Mouse (Mus musculus) hindbrain, embryonic 11.5 days (tissue): Measurements from ENCODE around the gene Gnat1. TPM values are rescaled to one million over a fixed set of nuclear protein-coding genes. Genes with fewer than 3 reads are reported as not detected.

Source experiments
- ATAC-seq: fragments of 200-750 bp; cut with Nextera tagmentation; 2 replicates; pipeline ENCODE4 v1.8.0; 2017; ENCODE audit warnings: mild to moderate bottlenecking, moderate TSS enrichment, moderate library complexity; ENCODE audit not compliant: low FRiP score
- DNase-seq: peaks from one replicate; pipeline ENCODE4 v3.0.0-alpha.2; 2015; ENCODE audit warnings: low spot score
- H3K27ac ChIP-seq: fragments of 300-500 bp; sonication (generic); 2 replicates; pipeline ENCODE4 v1.5.1; 2014; ENCODE audit warnings: mild to moderate bottlenecking, low read depth, low read length
- H3K27me3 ChIP-seq: fragments of 300-500 bp; sonication (generic); 2 replicates; pipeline ENCODE4 v1.6.1; 2014; ENCODE audit warnings: mild to moderate bottlenecking, low read length, moderate library complexity, mixed read lengths; ENCODE audit not compliant: control insufficient read depth, insufficient read depth
- H3K36me3 ChIP-seq: fragments of 300-500 bp; sonication (generic); 2 replicates; pipeline ENCODE4 v1.6.1; 2014; ENCODE audit warnings: mild to moderate bottlenecking, low read length, moderate library complexity, mixed read lengths; ENCODE audit not compliant: control insufficient read depth, insufficient read depth
- H3K4me1 ChIP-seq: fragments of 300-500 bp; sonication (generic); replicated peaks from 2 replicates; pipeline ENCODE4 v1.6.1; 2014; ENCODE audit warnings: low read length, mixed read lengths; ENCODE audit not compliant: control insufficient read depth, insufficient read depth
- H3K4me2 ChIP-seq: fragments of 300-500 bp; sonication (generic); replicated peaks from 2 replicates; pipeline ENCODE4 v1.6.1; 2014; ENCODE audit warnings: mild to moderate bottlenecking, low read depth, low read length
- H3K4me3 ChIP-seq: fragments of 300-500 bp; sonication (generic); 2 replicates; pipeline ENCODE4 v1.5.1; 2014; ENCODE audit warnings: low read depth, low read length
- H3K9ac ChIP-seq: fragments of 300-500 bp; sonication (generic); 2 replicates; pipeline ENCODE4 v1.6.1; 2014; ENCODE audit warnings: low read depth, low read length
- H3K9me3 ChIP-seq: fragments of 300-500 bp; sonication (generic); 2 replicates; pipeline ENCODE4 v1.6.1; 2016; ENCODE audit warnings: low read length; ENCODE audit not compliant: control insufficient read depth
- WGBS: fragments of 180-500 bp; shearing (Covaris S2); extraction: QIAGEN DNeasy Blood & Tissue Kit; methylation state at CpG from one replicate; pipeline ENCODE4 v1.1.7; 2014; 5-methylcytosine and 5-hydroxymethylcytosine counted together
- polyA plus RNA-seq: library from polyadenylated mRNA; unstranded; fragments of >200 nt; fragmentation: Nextera tagmentation; extraction: Ambion mirVana; gene quantifications from 2 replicates; pipeline ENCODE4 v1.2.1, GENCODE M21; 2014

The Gnat1 gene
- 0.84 and 1.2 TPM in 2 replicates for polyA plus RNA-seq

- Histone ChIP-seq H3K27me3 (peaks cover 33% of the 10 kb centered on the region), H3K9ac (no peak within 1 kb of the TSS), H3K4me2 (no peak within 1 kb of the TSS), H3K36me3 (0 out of 2 replicates have a peak, but pooled peaks cover 3% of the 10 kb centered on the region), H3K4me3 (no peak within 1 kb of the TSS), H3K4me1 (peaks cover 10% of the 10 kb centered on the region), H3K9me3 (no peaks in the 10 kb centered on the region), H3K27ac (no peak within 1 kb of the TSS)
- ATAC-seq (no peak), DNase-seq (no peak)
- 43% methylated on average over 5 of the region's 5 CpGs for WGBS
Measured at GRCm38 (mm10) chr9:107679501-107679900, at the start of gene Gnat1. TSS of gene Gnat1 (minus strand) at chr9:107679712.

DNA sequence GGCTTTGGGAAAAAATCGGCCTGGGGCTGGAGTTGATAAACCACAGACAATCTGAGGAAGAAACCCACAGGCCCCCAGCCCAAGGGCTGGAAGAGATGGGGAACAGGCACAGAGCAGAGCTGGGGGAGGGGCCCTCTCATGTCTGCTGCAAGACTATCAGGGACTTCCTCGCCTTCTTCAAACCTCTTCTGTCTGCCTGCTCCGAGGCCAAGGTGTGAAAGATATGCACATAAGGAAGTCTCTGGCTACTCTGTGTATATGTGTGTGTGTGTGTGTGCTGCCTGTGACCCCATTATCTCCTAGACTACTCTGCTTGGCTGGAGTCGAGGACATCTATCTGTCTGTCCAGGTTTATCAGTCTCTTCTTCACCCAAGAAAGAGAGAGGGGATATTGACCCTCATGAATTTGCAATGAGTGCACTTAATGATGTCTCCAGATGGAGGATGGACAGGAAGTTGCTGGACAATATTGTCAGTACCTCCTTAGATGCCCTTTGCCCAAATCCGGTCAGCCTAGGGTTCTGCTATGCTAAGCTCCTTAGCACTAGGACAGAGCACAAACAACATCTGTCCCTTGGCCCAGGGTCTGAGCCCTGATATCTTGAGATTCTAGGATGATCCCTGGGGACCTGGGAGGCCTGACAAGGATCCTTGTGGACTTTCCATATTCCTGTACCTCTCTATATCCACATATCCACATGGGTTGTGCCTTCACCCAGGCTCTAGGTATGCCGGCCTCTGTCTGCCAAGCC is 49.6 kb upstream of the Gnat1 start:
- 72% methylated on average over 6 of the region's 6 CpGs for WGBS
- DNase-seq (no peak), ATAC-seq (no peak)
- 0 out of 2 replicates have a peak, but pooled peaks cover 2% of the 10 kb centered on the region for H3K4me1 ChIP-seq
- no peaks in the 10 kb centered on the region for H3K9me3 ChIP-seq
- no peaks in the 10 kb centered on the region for H3K36me3 ChIP-seq
- no peak overlapping the region for H3K4me2 ChIP-seq
- H3K9ac ChIP-seq: no peak overlapping the region
- H3K27me3 ChIP-seq: no peaks in the 10 kb centered on the region
- peak overlapping the region; percentile 19 for H3K27ac ChIP-seq
- no peak overlapping the region for H3K4me3 ChIP-seq

- ATAC-seq: no peak
- Histone ChIP-seq H3K9ac (no peak overlapping the region), H3K9me3 (no peaks in the 10 kb centered on the region), H3K27ac (no peak overlapping the region), H3K4me1 (peaks cover 12% of the 10 kb centered on the region), H3K27me3 (no peaks in the 10 kb centered on the region), H3K4me3 (no peak overlapping the region), H3K36me3 (no peaks in the 10 kb centered on the region), H3K4me2 (no peak overlapping the region)
- WGBS: 55% methylated on average over 3 of the region's 3 CpGs
- DNase-seq: no peak
Measured at GRCm38 (mm10) chr9:107727041-107727440, 47.5 kb upstream of the Gnat1 start.

- no peaks in the 10 kb centered on the region for H3K27me3 ChIP-seq
- H3K9ac ChIP-seq: no peak overlapping the region
- no peak overlapping the region for H3K27ac ChIP-seq
- H3K4me3 ChIP-seq: no peak overlapping the region
- no peaks in the 10 kb centered on the region for H3K36me3 ChIP-seq
- H3K4me1 ChIP-seq: peaks cover 12% of the 10 kb centered on the region
- H3K9me3 ChIP-seq: no peaks in the 10 kb centered on the region
- ATAC-seq (no peak), DNase-seq (no peak)
- 85% methylated on average over 1 of the region's 1 CpGs for WGBS
- no peak overlapping the region for H3K4me2 ChIP-seq
Measured at GRCm38 (mm10) chr9:107724796-107725195, 45.3 kb upstream of the Gnat1 start.

GRCm38 (mm10) chr9:107723794-107724531 is 44.5 kb upstream of the Gnat1 start:
- Histone ChIP-seq H3K36me3 (no peaks in the 10 kb centered on the region), H3K4me3 (no peak overlapping the region; the same call in 1 of the 2 replicates), H3K4me1 (peaks cover 12% of the 10 kb centered on the region), H3K9me3 (no peaks in the 10 kb centered on the region), H3K4me2 (peak overlapping the region; percentile 19), H3K27ac (peak overlapping the region; percentile 31; the same call in 1 of the 2 replicates), H3K9ac (no peak overlapping the region), H3K27me3 (no peaks in the 10 kb centered on the region)
- ATAC-seq (peak; percentile 38; the same call in 1 of the 2 replicates), DNase-seq (peak; percentile 51)
- 7% methylated on average over 11 of the region's 11 CpGs for WGBS

- Histone ChIP-seq H3K9ac (0 out of 2 replicates have a peak overlapping the region, but pooled peaks have one; percentile 2), H3K36me3 (no peaks in the 10 kb centered on the region), H3K9me3 (no peaks in the 10 kb centered on the region), H3K4me3 (no peak overlapping the region), H3K27ac (peak overlapping the region; percentile 31; the same call in 1 of the 2 replicates), H3K4me1 (peaks cover 10% of the 10 kb centered on the region), H3K27me3 (no peaks in the 10 kb centered on the region), H3K4me2 (no peak overlapping the region)
- ATAC-seq (peak; percentile 34; the same call in 1 of the 2 replicates), DNase-seq (no peak)
- 23% methylated on average over 6 of the region's 6 CpGs for WGBS
Measured at GRCm38 (mm10) chr9:107723292-107723691, 43.8 kb upstream of the Gnat1 start.

GRCm38 (mm10) chr9:107718781-107719540 is 39.4 kb upstream of the Gnat1 start:
- H3K27me3 ChIP-seq: 0 out of 2 replicates have a peak, but pooled peaks cover 2% of the 10 kb centered on the region
- peaks cover 16% of the 10 kb centered on the region for H3K4me1 ChIP-seq
- ATAC-seq: no peak

GRCm38 (mm10) chr9:107716951-107717350 is 37.4 kb upstream of the Gnat1 start:
- H3K4me2 ChIP-seq: no peak overlapping the region
- no peak for ATAC-seq
- H3K36me3 ChIP-seq: no peaks in the 10 kb centered on the region
- no peak overlapping the region for H3K4me3 ChIP-seq
- 0 out of 2 replicates have a peak, but pooled peaks cover 2% of the 10 kb centered on the region for H3K27me3 ChIP-seq
- no peak overlapping the region for H3K9ac ChIP-seq
- 0 out of 2 replicates have a peak, but pooled peaks cover 6% of the 10 kb centered on the region for H3K4me1 ChIP-seq
- H3K27ac ChIP-seq: no peak overlapping the region
- 52% methylated on average over 6 of the region's 6 CpGs for WGBS
- DNase-seq: no peak
- no peaks in the 10 kb centered on the region for H3K9me3 ChIP-seq

More at GRCm38 (mm10) chr9:107718781-107719540, 39.4 kb upstream of the Gnat1 start:
- Histone ChIP-seq H3K36me3 (no peaks in the 10 kb centered on the region), H3K9me3 (no peaks in the 10 kb centered on the region), H3K9ac (no peak overlapping the region), H3K4me3 (no peak overlapping the region), H3K4me2 (no peak overlapping the region), H3K27ac (no peak overlapping the region)
- no peak for DNase-seq
- 90% methylated on average over 10 of the region's 10 CpGs for WGBS
